Mouse (Mus musculus) lung, postnatal 0 days (tissue): ENCODE data around the gene Cnot8.
"Not testable (repeated sequence)": the region's sequence is repeated elsewhere in the genome, so short reads cannot be mapped to it uniquely, and the experiment has no call there.

Source experiments
- CTCF ChIP-seq: IDR thresholded peaks from 2 replicates; pipeline ENCODE4 v1.5.1; 2016; ENCODE audit warnings: antibody characterized with exemption, mild to moderate bottlenecking
- EP300 ChIP-seq: IDR thresholded peaks from 2 replicates; pipeline ENCODE4 v1.6.1; 2016; ENCODE audit warnings: antibody characterized with exemption, mild to moderate bottlenecking, control low read depth

DNA sequence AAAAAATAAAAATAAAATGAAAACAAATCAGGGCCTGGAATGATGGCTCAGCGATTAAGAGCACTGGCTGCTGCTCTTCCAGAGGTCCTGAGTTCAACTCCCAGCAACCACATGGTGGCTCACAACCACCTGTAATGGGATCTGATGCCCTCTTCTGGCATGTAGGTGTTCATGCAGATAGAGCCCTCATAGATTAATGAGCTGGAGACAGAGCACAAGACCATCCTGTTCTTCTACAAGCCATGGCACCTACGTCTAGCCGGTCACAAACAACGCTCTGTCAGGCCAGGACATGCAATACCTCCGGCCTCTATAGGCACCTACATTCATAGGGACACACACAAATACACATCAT, 5.6 kb upstream of the Cnot8 start:
- peak; percentile 48 for TF ChIP-seq CTCF
- TF ChIP-seq EP300: not testable (repeated sequence)
